Mouse (Mus musculus): Measurements from ENCODE around the gene Slc22a20. TPM values are rescaled to one million over a fixed set of nuclear protein-coding genes. Genes with fewer than 3 reads are reported as not detected.

The Slc22a20 gene
- polyA plus RNA-seq, 1 experiment from 2014 or later = not detected

GRCm38 (mm10) chr19:6020276-6020675 is 34.3 kb upstream of the Slc22a20 start:
- peak; percentile 29 for TF ChIP-seq CTCF (IDR thresholded peaks at IDR 0.05; ENCODE audit: low read depth)
- Histone ChIP-seq H3K9me3 (replicated peaks; ENCODE audit: low read length) (no peaks in the 10 kb centered on the region), H3K36me3 (ENCODE audit: insufficient read depth, low read length) (no peaks in the 10 kb centered on the region), H3K4me1 (replicated peaks; ENCODE audit: insufficient read depth, low read length) (0 out of 2 replicates have a peak, but pooled peaks cover 4% of the 10 kb centered on the region), H3K27ac (no peak overlapping the region), H3K27me3 (ENCODE audit: insufficient read depth, low read length) (no peaks in the 10 kb centered on the region), H3K9ac (ENCODE audit: low read depth, low read length) (no peak overlapping the region), H3K4me3 (replicated peaks; ENCODE audit: low read depth, low read length) (no peak overlapping the region), H3K4me2 (ENCODE audit: low read length) (no peak overlapping the region)
- DNase-seq (ENCODE audit: low spot score) = no peak
- 43% methylated on average over 3 of the region's 3 CpGs for WGBS
- no peak for ATAC-seq (replicated peaks; ENCODE audit: low FRiP score, low read depth)

GRCm38 (mm10) chr19:6018142-6019089 is 32.5 kb upstream of the Slc22a20 start:
- Histone ChIP-seq H3K36me3 (ENCODE audit: insufficient read depth, low read length) (no peaks in the 10 kb centered on the region), H3K9me3 (replicated peaks; ENCODE audit: low read length) (no peaks in the 10 kb centered on the region), H3K27ac (no peak overlapping the region), H3K4me2 (ENCODE audit: low read length) (no peak overlapping the region), H3K4me3 (replicated peaks; ENCODE audit: low read depth, low read length) (no peak overlapping the region), H3K4me1 (replicated peaks; ENCODE audit: insufficient read depth, low read length) (peaks cover 13% of the 10 kb centered on the region; the same call in 1 of the 2 replicates), H3K9ac (ENCODE audit: low read depth, low read length) (no peak overlapping the region), H3K27me3 (ENCODE audit: insufficient read depth, low read length) (no peaks in the 10 kb centered on the region)
- ATAC-seq (replicated peaks; ENCODE audit: low FRiP score, low read depth) = no peak
- peak; percentile 96 for TF ChIP-seq CTCF (IDR thresholded peaks at IDR 0.05; ENCODE audit: low read depth)
- peak; percentile 91 for DNase-seq (ENCODE audit: low spot score)
- WGBS = 26% methylated on average over 15 of the region's 15 CpGs

DNA sequence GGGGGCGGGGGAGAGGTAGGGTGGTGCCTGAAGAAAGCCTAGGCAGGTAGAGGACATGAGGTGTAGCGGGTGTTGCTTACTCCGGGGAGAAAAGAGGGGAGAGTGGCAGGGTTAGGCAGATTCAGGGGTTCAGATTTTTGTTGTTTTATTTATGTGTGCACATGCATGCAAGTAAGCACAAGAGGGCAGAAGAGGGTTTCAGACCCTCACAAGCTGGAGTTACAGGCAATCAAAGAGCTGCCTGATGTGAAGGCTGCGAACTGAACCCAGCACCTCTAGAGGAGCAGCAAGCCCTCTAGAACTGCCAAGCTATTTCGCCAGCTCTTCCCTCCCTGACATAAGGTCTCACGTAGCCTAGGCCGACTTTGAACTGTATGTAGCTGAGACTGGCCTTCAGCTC is 30.6 kb upstream of the Slc22a20 start:
- Histone ChIP-seq H3K4me3 (replicated peaks; ENCODE audit: low read depth, low read length) (no peak overlapping the region), H3K4me1 (replicated peaks; ENCODE audit: insufficient read depth, low read length) (peaks cover 14% of the 10 kb centered on the region; the same call in 1 of the 2 replicates), H3K27me3 (ENCODE audit: insufficient read depth, low read length) (no peaks in the 10 kb centered on the region), H3K9me3 (replicated peaks; ENCODE audit: low read length) (no peaks in the 10 kb centered on the region), H3K27ac (no peak overlapping the region), H3K4me2 (ENCODE audit: low read length) (no peak overlapping the region), H3K9ac (ENCODE audit: low read depth, low read length) (no peak overlapping the region), H3K36me3 (ENCODE audit: insufficient read depth, low read length) (no peaks in the 10 kb centered on the region)
- DNase-seq (ENCODE audit: low spot score) (peak; percentile 60), ATAC-seq (replicated peaks; ENCODE audit: low FRiP score, low read depth) (no peak)
- peak; percentile 52 for TF ChIP-seq CTCF (IDR thresholded peaks at IDR 0.05; ENCODE audit: low read depth)
- 53% methylated on average over 7 of the region's 7 CpGs for WGBS

- Histone ChIP-seq H3K4me2 (ENCODE audit: low read length) (peak within 1 kb of the TSS; percentile 80), H3K9me3 (replicated peaks; ENCODE audit: low read length) (no peaks in the 10 kb centered on the region), H3K9ac (ENCODE audit: low read depth, low read length) (peak within 1 kb of the TSS; percentile 67), H3K4me1 (replicated peaks; ENCODE audit: insufficient read depth, low read length) (peaks cover 14% of the 10 kb centered on the region; the same call in 1 of the 2 replicates), H3K4me3 (replicated peaks; ENCODE audit: low read depth, low read length) (peak within 1 kb of the TSS; percentile 39), H3K36me3 (ENCODE audit: insufficient read depth, low read length) (no peaks in the 10 kb centered on the region), H3K27ac (peak within 1 kb of the TSS; percentile 72), H3K27me3 (ENCODE audit: insufficient read depth, low read length) (no peaks in the 10 kb centered on the region)
- WGBS = 4% methylated on average over 40 of the region's 40 CpGs
- TF ChIP-seq CTCF (IDR thresholded peaks at IDR 0.05; ENCODE audit: low read depth) = peak; percentile 41
- ATAC-seq (replicated peaks; ENCODE audit: low FRiP score, low read depth) (peak; percentile 73), DNase-seq (ENCODE audit: low spot score) (peak; percentile 83)
Measured at GRCm38 (mm10) chr19:6015511-6016315, 29.8 kb upstream of the Slc22a20 start, which contains the start of gene Capn1. Gene Capn1 (minus strand): TSS chr19:6015897.

DNA sequence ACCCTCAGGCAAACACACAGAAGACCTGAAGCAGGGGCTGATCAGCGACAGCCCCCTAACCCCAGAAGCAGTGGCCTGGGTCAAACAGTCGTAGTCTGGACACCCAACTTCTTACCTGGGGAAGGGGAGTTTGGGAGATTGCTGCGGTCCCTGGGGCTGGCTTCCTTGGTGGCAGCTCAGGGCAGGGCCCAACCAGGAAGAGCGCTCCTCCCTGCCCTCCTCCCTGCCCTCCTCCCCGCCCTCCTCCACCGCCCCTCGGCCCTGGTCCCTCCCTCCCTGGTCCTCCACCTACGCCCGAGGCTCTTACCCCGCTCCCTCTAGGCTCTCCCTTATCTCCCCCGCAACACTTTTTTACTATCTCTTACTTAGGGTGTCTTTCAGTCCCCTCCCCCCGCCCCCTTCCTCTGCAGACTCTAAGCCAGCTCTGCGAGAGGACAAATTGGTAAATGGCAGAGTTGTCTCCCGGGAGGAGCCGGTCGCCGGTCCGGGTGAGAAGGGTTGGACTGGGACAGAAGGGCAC is 29.1 kb upstream of the Slc22a20 start:
- peaks cover 14% of the 10 kb centered on the region; the same call in 1 of the 2 replicates for H3K4me1 ChIP-seq (replicated peaks; ENCODE audit: insufficient read depth, low read length)
- no peaks in the 10 kb centered on the region for H3K36me3 ChIP-seq (ENCODE audit: insufficient read depth, low read length)
- H3K27me3 ChIP-seq (ENCODE audit: insufficient read depth, low read length) = no peaks in the 10 kb centered on the region
- ATAC-seq (replicated peaks; ENCODE audit: low FRiP score, low read depth) = peak; percentile 73
- no peak for TF ChIP-seq CTCF (IDR thresholded peaks at IDR 0.05; ENCODE audit: low read depth)
- peak overlapping the region; percentile 39 for H3K4me3 ChIP-seq (replicated peaks; ENCODE audit: low read depth, low read length)
- peak; percentile 58 for DNase-seq (ENCODE audit: low spot score)
- peak overlapping the region; percentile 67 for H3K9ac ChIP-seq (ENCODE audit: low read depth, low read length)
- WGBS = 1% methylated on average over 15 of the region's 18 CpGs
- peak overlapping the region; percentile 80 for H3K4me2 ChIP-seq (ENCODE audit: low read length)
- peak overlapping the region; percentile 72 for H3K27ac ChIP-seq
- H3K9me3 ChIP-seq (replicated peaks; ENCODE audit: low read length) = no peaks in the 10 kb centered on the region

- TF ChIP-seq CTCF (IDR thresholded peaks at IDR 0.05; ENCODE audit: low read depth) = no peak
- DNase-seq (ENCODE audit: low spot score) = no peak
- no peak for ATAC-seq (replicated peaks; ENCODE audit: low FRiP score, low read depth)
- Histone ChIP-seq H3K9ac (ENCODE audit: low read depth, low read length) (no peak overlapping the region), H3K4me1 (replicated peaks; ENCODE audit: insufficient read depth, low read length) (peaks cover 14% of the 10 kb centered on the region; the same call in 1 of the 2 replicates), H3K4me3 (replicated peaks; ENCODE audit: low read depth, low read length) (no peak overlapping the region), H3K27me3 (ENCODE audit: insufficient read depth, low read length) (no peaks in the 10 kb centered on the region), H3K27ac (no peak overlapping the region; the same call in 1 of the 2 replicates), H3K4me2 (ENCODE audit: low read length) (peak overlapping the region; percentile 80; the same call in 1 of the 2 replicates), H3K9me3 (replicated peaks; ENCODE audit: low read length) (no peaks in the 10 kb centered on the region), H3K36me3 (ENCODE audit: insufficient read depth, low read length) (no peaks in the 10 kb centered on the region)
- 88% methylated on average over 10 of the region's 10 CpGs for WGBS
Measured at GRCm38 (mm10) chr19:6013691-6014090, 27.7 kb upstream of the Slc22a20 start.
